ENCODE assay signal across 8 mouse cellular contexts in the genomic region with DNA sequence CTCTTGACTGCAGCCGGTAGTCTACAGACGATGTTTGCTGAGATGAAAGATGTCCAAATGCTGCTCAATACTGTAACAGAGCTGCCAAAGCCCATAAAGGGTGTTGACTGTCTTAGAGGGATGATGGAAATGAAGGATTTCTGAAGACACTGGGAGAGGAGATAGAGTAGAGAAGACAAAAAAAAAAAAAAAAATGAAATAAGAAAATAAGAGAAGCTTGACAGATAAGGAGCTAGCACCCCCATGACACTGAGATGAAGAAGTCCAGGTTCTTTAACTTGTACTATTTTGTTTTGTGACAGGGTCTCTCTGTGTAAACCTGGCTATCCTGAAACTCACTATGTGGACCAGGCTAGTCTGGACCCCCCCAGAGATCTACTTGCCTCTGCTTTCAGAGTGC. TPM values are rescaled to one million over a fixed set of nuclear protein-coding genes. Genes with fewer than 3 reads are reported as not detected.
DNase-seq lines count a peak whose midpoint lies in the region; ATAC-seq and TF ChIP-seq lines count a peak whose summit lies in the region.

No protein-coding gene starts in this region.

- no peak for DNase-seq in heart, adult 2 months
- no peak for DNase-seq in heart, postnatal 25 days (ENCODE audit: low spot score)
- no peak for DNase-seq in neural tube, embryonic 11.5 days (ENCODE audit: low spot score)
- no peak for DNase-seq in neural tube, embryonic 10.5 days (ENCODE audit: extremely low spot score, low spot score)
- no peak for DNase-seq in layer of hippocampus, postnatal 36 days
- no peak for DNase-seq in spleen, postnatal 36 days (ENCODE audit: low spot score in 2 of 2)

- peaks cover 4% of the 10 kb centered on the region for H3K4me1 ChIP-seq in heart, adult 2 months (ENCODE audit: control insufficient read depth, insufficient read depth, low read length)
- H3K4me1 ChIP-seq in neural tube, embryonic 11.5 days (ENCODE audit: control insufficient read depth, insufficient read depth, low read length), result peaks cover 6% of the 10 kb centered on the region; the same call in 1 of the 2 replicates
- H3K4me1 ChIP-seq in limb, embryonic 13.5 days, result peaks cover 12% of the 10 kb centered on the region
- H3K4me1 ChIP-seq in stomach, embryonic 15.5 days, result peaks cover 9% of the 10 kb centered on the region; the same call in 1 of the 2 replicates

- peak overlapping the region; percentile 72 for H3K4me3 ChIP-seq in heart, adult 2 months
- no peak overlapping the region for H3K4me3 ChIP-seq in neural tube, embryonic 11.5 days (ENCODE audit: low read depth, low read length)
- H3K4me3 ChIP-seq in limb, embryonic 13.5 days, result peak overlapping the region; percentile 85
- peak overlapping the region; percentile 80 for H3K4me3 ChIP-seq in stomach, embryonic 15.5 days (replicated peaks)

- 11% methylated on average over 2 of the region's 2 CpGs for WGBS in heart, adult 2 months
- WGBS in neural tube, embryonic 11.5 days, result 30% methylated on average over 2 of the region's 2 CpGs
- 27% methylated on average over 2 of the region's 2 CpGs for WGBS in limb, embryonic 13.5 days
- WGBS in stomach, embryonic 15.5 days, result 32% methylated on average over 2 of the region's 2 CpGs

- intact Hi-C loops in heart, adult 2 months (cut with DNase I), result no loop called here
- intact Hi-C loops in heart, postnatal 25 days (cut with DNase I), result loop anchor here (5.0 kb wide), 1 partner anchor 156 kb away; a partner anchor contains a TSS

- H3K27ac ChIP-seq in heart, adult 2 months, result peak overlapping the region; percentile 61; the same call in 1 of the 2 replicates
- no peak overlapping the region for H3K27ac ChIP-seq in neural tube, embryonic 11.5 days (ENCODE audit: low read depth, low read length)
- no peak overlapping the region for H3K27ac ChIP-seq in limb, embryonic 13.5 days
- no peak overlapping the region for H3K27ac ChIP-seq in stomach, embryonic 15.5 days

- H3K27me3 ChIP-seq in heart, adult 2 months (ENCODE audit: control insufficient read depth, insufficient read depth, low read length), result no peaks in the 10 kb centered on the region
- 0 out of 2 replicates have a peak, but pooled peaks cover 3% of the 10 kb centered on the region for H3K27me3 ChIP-seq in neural tube, embryonic 11.5 days (ENCODE audit: control insufficient read depth, insufficient read depth, low read length)
- peaks cover 3% of the 10 kb centered on the region; the same call in 1 of the 2 replicates for H3K27me3 ChIP-seq in limb, embryonic 13.5 days
- H3K27me3 ChIP-seq in stomach, embryonic 15.5 days (replicated peaks), result no peaks in the 10 kb centered on the region

- H3K36me3 ChIP-seq in heart, adult 2 months (ENCODE audit: control insufficient read depth, insufficient read depth, low read length), result peaks cover 2% of the 10 kb centered on the region
- no peaks in the 10 kb centered on the region for H3K36me3 ChIP-seq in neural tube, embryonic 11.5 days (ENCODE audit: control insufficient read depth, insufficient read depth, low read length)
- H3K36me3 ChIP-seq in limb, embryonic 13.5 days, result no peaks in the 10 kb centered on the region
- H3K36me3 ChIP-seq in stomach, embryonic 15.5 days, result no peaks in the 10 kb centered on the region

- no peak for TF ChIP-seq POLR2A in heart, adult 2 months (IDR thresholded peaks at IDR 0.05; ENCODE audit: insufficient read depth, low read depth, low read length)

- H3K9ac ChIP-seq in heart, adult 2 months (ENCODE audit: low read depth, low read length), result no peak overlapping the region
- H3K9ac ChIP-seq in neural tube, embryonic 11.5 days (ENCODE audit: low read length), result no peak overlapping the region
- H3K9ac ChIP-seq in limb, embryonic 13.5 days, result no peak overlapping the region
- no peak overlapping the region for H3K9ac ChIP-seq in stomach, embryonic 15.5 days

- no peak for ATAC-seq in neural tube, embryonic 11.5 days (ENCODE audit: insufficient read depth, low FRiP score, low TSS enrichment)
- ATAC-seq in limb, embryonic 13.5 days (ENCODE audit: low FRiP score, low read depth), result no peak
- no peak for ATAC-seq in stomach, embryonic 15.5 days (ENCODE audit: insufficient read depth, low FRiP score, low read depth)

- no peaks in the 10 kb centered on the region for H3K79me2 ChIP-seq in heart, adult 2 months (replicated peaks; ENCODE audit: control insufficient read depth, insufficient read depth, low read length)

- peak overlapping the region; percentile 94 for H3K4me2 ChIP-seq in neural tube, embryonic 11.5 days (ENCODE audit: low read depth)
- H3K4me2 ChIP-seq in limb, embryonic 13.5 days (replicated peaks), result peak overlapping the region; percentile 84
- peak overlapping the region; percentile 97 for H3K4me2 ChIP-seq in stomach, embryonic 15.5 days

- H3K9me3 ChIP-seq in neural tube, embryonic 11.5 days (ENCODE audit: control insufficient read depth, low read length), result no peaks in the 10 kb centered on the region
- H3K9me3 ChIP-seq in limb, embryonic 13.5 days, result peaks cover 3% of the 10 kb centered on the region; the same call in 1 of the 2 replicates
- no peaks in the 10 kb centered on the region for H3K9me3 ChIP-seq in stomach, embryonic 15.5 days

- no peak for TF ChIP-seq CTCF in heart, adult 2 months (IDR thresholded peaks at IDR 0.05)

- TF ChIP-seq EP300 in heart, adult 2 months (IDR thresholded peaks at IDR 0.05; ENCODE audit: insufficient read depth, low read depth, low read length), result no peak

RNA-seq across cellular contexts. Expression of a gene that starts 1.1 kb away (rescaled TPM):
- 1 to 10 TPM; 7.1 to 8.8 TPM for total RNA-seq in heart, adult 2 months (2021)
- polyA plus RNA-seq in heart, adult 2 months (2012; rRNA removed), result 3.2 and 5.7 TPM in 2 replicates
- total RNA-seq in heart, postnatal 25 days (2021), result 10 to 100 TPM in 1 of 2 experiments, 1 to 10 TPM in 1; 9.6 to 11.4 TPM
- polyA plus RNA-seq in neural tube, embryonic 11.5 days (2014; fragmentation: Nextera tagmentation; extraction: Ambion mirVana), result 6.5 and 8.5 TPM in 2 replicates
- 5.9 and 6.6 TPM in 2 replicates for polyA plus RNA-seq in limb, embryonic 13.5 days (2015; fragmentation: Nextera tagmentation; extraction: Ambion mirVana)
- polyA plus RNA-seq in stomach, embryonic 15.5 days (2015; fragmentation: Nextera tagmentation; extraction: Ambion mirVana), result 7.1 and 7.5 TPM in 2 replicates
- 10 to 100 TPM; 44.4 to 45.6 TPM for total RNA-seq in layer of hippocampus, postnatal 36 days (2021)

RNA-seq across cellular contexts. Expression of a gene that starts 1.5 kb away (rescaled TPM):
- 10 to 100 TPM; 12.2 to 13.6 TPM for total RNA-seq in heart, adult 2 months (2021)
- 4.7 and 10.6 TPM in 2 replicates for polyA plus RNA-seq in heart, adult 2 months (2012; rRNA removed)
- total RNA-seq in heart, postnatal 25 days (2021), result 10 to 100 TPM; 11.5 to 12.9 TPM
- polyA plus RNA-seq in neural tube, embryonic 11.5 days (2014; fragmentation: Nextera tagmentation; extraction: Ambion mirVana), result 20.1 and 22.1 TPM in 2 replicates
- polyA plus RNA-seq in limb, embryonic 13.5 days (2015; fragmentation: Nextera tagmentation; extraction: Ambion mirVana), result 29.3 and 30.1 TPM in 2 replicates
- 21.4 and 27.4 TPM in 2 replicates for polyA plus RNA-seq in stomach, embryonic 15.5 days (2015; fragmentation: Nextera tagmentation; extraction: Ambion mirVana)
- 10 to 100 TPM; 23.8 to 24.6 TPM for total RNA-seq in layer of hippocampus, postnatal 36 days (2021)

RNA-seq across cellular contexts. Expression of a gene that starts 58.0 kb away (rescaled TPM):
- total RNA-seq in heart, adult 2 months (2021), result 1,000 to 10,000 TPM; 4,382 to 5,412 TPM
- polyA plus RNA-seq in heart, adult 2 months (2012; rRNA removed), result 4,929 and 5,477 TPM in 2 replicates
- total RNA-seq in heart, postnatal 25 days (2021), result 1,000 to 10,000 TPM; 5,468 to 5,495 TPM
- 539 and 548 TPM in 2 replicates for polyA plus RNA-seq in neural tube, embryonic 11.5 days (2014; fragmentation: Nextera tagmentation; extraction: Ambion mirVana)
- polyA plus RNA-seq in limb, embryonic 13.5 days (2015; fragmentation: Nextera tagmentation; extraction: Ambion mirVana), result 513 and 539 TPM in 2 replicates
- 404 and 410 TPM in 2 replicates for polyA plus RNA-seq in stomach, embryonic 15.5 days (2015; fragmentation: Nextera tagmentation; extraction: Ambion mirVana)
- total RNA-seq in layer of hippocampus, postnatal 36 days (2021), result 100 to 1,000 TPM; 537 to 580 TPM
